Mouse (Mus musculus): ENCODE measurements around the gene Tmem145.

The Tmem145 gene

GRCm38 (mm10) chr7:25282731-25283211 lies 23.1 kb upstream of the Tmem145 start:
- ChIA-PET CTCF (interaction anchor here in 2 of 4 experiments (0.6 to 1.4 kb wide), 3 partner anchors 10 to 44 kb away, joined by 3 to 5 read pairs (median 3); partner anchors contain the start of gene Megf8 (in 2 of the 2)), POLR2A (interaction anchor here in 3 of 4 experiments (1.0 to 5.0 kb wide), 14 partner anchors 8 to 91 kb away, joined by 3 to 26 read pairs (median 4); partner anchors contain the start of genes Pafah1b3 (in 2 of the 3), Cic (in 1 of the 3), Dedd2 (in 1 of the 3) and Gsk3a (in 1 of the 3))

- ChIA-PET CTCF (interaction anchor here in 3 of 4 experiments (0.6 to 1.4 kb wide), 5 partner anchors 9 to 190 kb away, joined by 3 to 5 read pairs (median 3); partner anchors contain the start of gene Megf8 (in 2 of the 3)), POLR2A (interaction anchor here (0.6 to 5.0 kb wide), 18 partner anchors 8 to 154 kb away, joined by 3 to 26 read pairs (median 4); partner anchors contain the start of genes Pafah1b3 (in 2 of the 4), Cic (in 1 of the 4), Dedd2 (in 1 of the 4) and Gsk3a (in 1 of the 4))
Observed at GRCm38 (mm10) chr7:25283637-25284036, 22.3 kb upstream of the Tmem145 start.

GRCm38 (mm10) chr7:25284171-25284570 lies 21.7 kb upstream of the Tmem145 start:
- POLR2A ChIA-PET = interaction anchor here (0.6 to 3.2 kb wide), 18 partner anchors 7 to 180 kb away, joined by 3 to 18 read pairs (median 4); partner anchors contain the start of genes Cic (in 2 of the 4), Pafah1b3 (in 2 of the 4), Gsk3a (in 1 of the 4) and Megf8 (in 1 of the 4)
- CTCF ChIA-PET = interaction anchor here in 3 of 4 experiments (0.6 to 1.4 kb wide), 3 partner anchors 32 to 190 kb away, joined by 3 to 5 read pairs (median 4); partner anchors contain the start of gene Megf8 (in 2 of the 3)

- POLR2A ChIA-PET = interaction anchor here in 3 of 4 experiments (0.6 to 3.2 kb wide), 6 partner anchors 13 to 181 kb away, joined by 3 to 18 read pairs (median 3); partner anchors contain the start of genes Cic (in 1 of the 3) and Pafah1b3 (in 1 of the 3)
- CTCF ChIA-PET = interaction anchor here in 1 of 4 experiments (0.8 kb wide), 1 partner anchor 13 kb away, joined by 3 read pairs; the partner anchor contains the start of gene Pafah1b3
Observed at GRCm38 (mm10) chr7:25284766-25285165, 21.1 kb upstream of the Tmem145 start.

GRCm38 (mm10) chr7:25285511-25286238 lies 20.2 kb upstream of the Tmem145 start:
- CTCF ChIA-PET = interaction anchor here in 1 of 4 experiments (0.8 kb wide), 1 partner anchor 12 kb away, joined by 3 read pairs; the partner anchor contains the start of gene Pafah1b3
- POLR2A ChIA-PET = interaction anchor here in 3 of 4 experiments (0.8 to 2.3 kb wide), 7 partner anchors 8 to 47 kb away, joined by 3 to 7 read pairs (median 4); partner anchors contain the start of genes Cic (in 1 of the 3) and Tmem145 (in 1 of the 3)

GRCm38 (mm10) chr7:25286989-25287388 lies 18.9 kb upstream of the Tmem145 start:
- POLR2A ChIA-PET = interaction anchor here in 3 of 4 experiments (0.6 to 2.3 kb wide), 15 partner anchors 9 to 99 kb away, joined by 3 to 8 read pairs (median 3); partner anchors contain the start of genes Pafah1b3 (in 2 of the 3), Cic (in 1 of the 3), Tmem145 (in 1 of the 3) and Zfp526 (in 1 of the 3)
- CTCF ChIA-PET = interaction anchor here (0.5 to 1.3 kb wide), 7 partner anchors 11 to 50 kb away, joined by 3 to 5 read pairs (median 3); partner anchors contain the start of genes Pafah1b3 (in 2 of the 4) and Megf8 (in 1 of the 4)

- CTCF ChIA-PET = interaction anchor here in 1 of 4 experiments (1.3 kb wide), 1 partner anchor 10 kb away, joined by 3 read pairs; the partner anchor contains the start of gene Pafah1b3
- POLR2A ChIA-PET = interaction anchor here (0.7 to 2.2 kb wide), 7 partner anchors 10 to 42 kb away, joined by 3 to 8 read pairs (median 3); partner anchors contain the start of genes Cic (in 1 of the 4) and Pafah1b3 (in 1 of the 4)
Observed at GRCm38 (mm10) chr7:25288011-25288410, 17.9 kb upstream of the Tmem145 start.

- ChIA-PET POLR2A (interaction anchor here in 3 of 4 experiments (0.9 to 1.4 kb wide), 4 partner anchors 9 to 21 kb away, joined by 3 read pairs; partner anchors contain the start of gene Cic (in 1 of the 3)), CTCF (interaction anchor here in 1 of 4 experiments (0.7 to 1.2 kb wide), 2 partner anchors 9 to 18 kb away, joined by 3 to 4 read pairs; partner anchors contain the start of gene Pafah1b3)
Observed at GRCm38 (mm10) chr7:25288721-25289120, 17.2 kb upstream of the Tmem145 start.

- ChIA-PET CTCF (interaction anchor here in 1 of 4 experiments (1.3 kb wide), 2 partner anchors 43 to 113 kb away, joined by 4 to 5 read pairs; no protein-coding TSS in a partner anchor), POLR2A (interaction anchor here in 3 of 4 experiments (0.5 to 1.4 kb wide), 8 partner anchors 12 to 240 kb away, joined by 3 to 5 read pairs (median 3); partner anchors contain the start of gene Prr19 (in 1 of the 3))
Observed at GRCm38 (mm10) chr7:25289925-25290324, 16.0 kb upstream of the Tmem145 start.

- POLR2A ChIA-PET = interaction anchor here in 3 of 4 experiments (0.5 to 1.8 kb wide), 18 partner anchors 9 to 399 kb away, joined by 3 to 8 read pairs (median 4); partner anchors contain the start of genes Gsk3a (in 1 of the 3), Prr19 (in 1 of the 3) and Tmem145 (in 1 of the 3)
- CTCF ChIA-PET = interaction anchor here in 2 of 4 experiments (0.6 to 1.7 kb wide), 5 partner anchors 26 to 196 kb away, joined by 3 to 7 read pairs (median 5); partner anchors contain the start of gene Megf8 (in 2 of the 2)
Observed at GRCm38 (mm10) chr7:25290463-25290862, 15.4 kb upstream of the Tmem145 start.

GRCm38 (mm10) chr7:25290911-25291310 lies 15.0 kb upstream of the Tmem145 start:
- POLR2A ChIA-PET = interaction anchor here in 3 of 4 experiments (0.6 to 1.8 kb wide), 26 partner anchors 8 to 400 kb away, joined by 3 to 8 read pairs (median 3); partner anchors contain the start of genes Tmem145 (in 2 of the 3), Gsk3a (in 1 of the 3), Megf8 (in 1 of the 3) and Prr19 (in 1 of the 3)

GRCm38 (mm10) chr7:25292107-25292506 lies 13.8 kb upstream of the Tmem145 start:
- CTCF ChIA-PET = interaction anchor here in 1 of 4 experiments (1.7 kb wide), 1 partner anchor 24 kb away, joined by 7 read pairs; the partner anchor contains the start of gene Megf8
- POLR2A ChIA-PET = interaction anchor here (0.6 to 1.9 kb wide), 16 partner anchors 9 to 171 kb away, joined by 3 to 8 read pairs (median 3); partner anchors contain the start of genes Tmem145 (in 2 of the 4), Gsk3a (in 1 of the 4) and Prr19 (in 1 of the 4)

More at GRCm38 (mm10) chr7:25290911-25291310, 15.0 kb upstream of the Tmem145 start:
- CTCF ChIA-PET = interaction anchor here in 3 of 4 experiments (0.6 to 1.7 kb wide), 6 partner anchors 25 to 564 kb away, joined by 3 to 7 read pairs (median 4); partner anchors contain the start of gene Megf8 (in 2 of the 3)

GRCm38 (mm10) chr7:25293191-25293739 lies 12.6 kb upstream of the Tmem145 start:
- CTCF ChIA-PET = interaction anchor here in 1 of 4 experiments (0.7 kb wide), 1 partner anchor 10 kb away, joined by 3 read pairs; no protein-coding TSS in a partner anchor
- POLR2A ChIA-PET = interaction anchor here in 3 of 4 experiments (0.5 to 1.9 kb wide), 6 partner anchors 13 to 665 kb away, joined by 3 to 6 read pairs (median 4); partner anchors contain the start of genes Gsk3a (in 1 of the 3) and Tmem145 (in 1 of the 3)

GRCm38 (mm10) chr7:25294495-25294894 lies 11.4 kb upstream of the Tmem145 start:
- CTCF ChIA-PET = no interaction called here
- POLR2A ChIA-PET = interaction anchor here in 1 of 4 experiments (0.7 kb wide), 1 partner anchor 11 kb away, joined by 4 read pairs; no protein-coding TSS in a partner anchor

- POLR2A ChIA-PET = interaction anchor here in 2 of 4 experiments (1.0 to 3.0 kb wide), 6 partner anchors 9 to 58 kb away, joined by 3 to 13 read pairs (median 4); partner anchors contain the start of gene Gsk3a (in 1 of the 2)
Observed at GRCm38 (mm10) chr7:25294960-25295722, 10.8 kb upstream of the Tmem145 start.

More at GRCm38 (mm10) chr7:25294960-25295722, 10.8 kb upstream of the Tmem145 start:
- CTCF ChIA-PET = no interaction called here

All from embryonic stem cell, embryonic (primary cell).